Mouse (Mus musculus): ENCODE results near the gene Vmn1r3.

DNA sequence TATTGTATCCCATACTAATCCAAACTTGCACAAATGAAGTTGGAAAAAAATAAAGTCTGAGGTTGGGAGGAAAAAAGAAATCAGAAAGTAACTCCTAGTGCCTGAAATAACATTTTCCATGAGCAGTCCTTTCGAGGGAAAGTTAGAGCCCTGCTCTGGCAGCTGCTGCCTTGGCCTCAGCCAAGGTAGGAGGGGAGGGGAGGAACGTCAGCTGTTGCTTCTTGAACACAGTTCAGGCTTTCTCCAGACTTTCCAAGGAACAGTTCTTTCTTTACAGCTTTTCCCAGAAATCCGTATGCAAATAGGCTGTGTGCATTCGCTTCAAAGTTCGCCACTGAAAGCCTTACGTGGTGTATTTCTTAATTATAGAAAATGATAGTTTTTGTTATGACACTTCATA is 46.9 kb upstream of the Vmn1r3 start:
- TF ChIP-seq POLR2A (IDR thresholded peaks at IDR 0.05; ENCODE audit: insufficient read depth, low read depth, low read length) (no peak), CTCF (IDR thresholded peaks at IDR 0.05; ENCODE audit: insufficient read depth, low read depth, low read length) (no peak)

All from olfactory bulb, adult 2 months (tissue).